Mouse (Mus musculus) heart, postnatal 0 days (tissue): ENCODE results near the gene Moap1. TPM values are rescaled to one million over a fixed set of nuclear protein-coding genes. Genes with fewer than 3 reads are reported as not detected.

Source experiments
- ATAC-seq: fragments of 200-750 bp; cut with Nextera tagmentation; 2 replicates; pipeline ENCODE4 v1.8.0; 2017; ENCODE audit warnings: low read depth, moderate number of reproducible peaks, moderate library complexity; ENCODE audit not compliant: insufficient read depth
- DNase-seq: peaks from one replicate; pipeline ENCODE4 v3.0.0-alpha.2; 2016; ENCODE audit warnings: low spot score
- H3K27ac ChIP-seq: fragments of 300-500 bp; sonication (generic); 2 replicates; pipeline ENCODE4 v1.5.1; 2014; ENCODE audit warnings: low read depth, mild to moderate bottlenecking
- H3K27me3 ChIP-seq: fragments of 300-500 bp; sonication (generic); 2 replicates; pipeline ENCODE4 v1.6.1; 2014; ENCODE audit warnings: low read length, mixed read lengths; ENCODE audit not compliant: control insufficient read depth, insufficient read depth
- H3K36me3 ChIP-seq: fragments of 300-500 bp; sonication (generic); replicated peaks from 2 replicates; pipeline ENCODE4 v1.6.1; 2014; ENCODE audit warnings: low read length, mixed read lengths; ENCODE audit not compliant: control insufficient read depth, insufficient read depth
- H3K4me1 ChIP-seq: fragments of 300-500 bp; sonication (generic); 2 replicates; pipeline ENCODE4 v1.6.1; 2014; ENCODE audit warnings: antibody characterized with exemption; ENCODE audit not compliant: control insufficient read depth, insufficient read depth
- H3K4me2 ChIP-seq: fragments of 300-500 bp; sonication (generic); 2 replicates; pipeline ENCODE4 v1.6.1; 2014; ENCODE audit warnings: low read depth, mild to moderate bottlenecking, low read length, moderate library complexity
- H3K4me3 ChIP-seq: fragments of 300-500 bp; sonication (generic); 2 replicates; pipeline ENCODE4 v1.5.1; 2014; ENCODE audit warnings: low read depth, low read length
- H3K9ac ChIP-seq: fragments of 300-500 bp; sonication (generic); replicated peaks from 2 replicates; pipeline ENCODE4 v1.6.1; 2014; ENCODE audit warnings: low read depth, low read length, mixed read lengths
- H3K9me3 ChIP-seq: fragments of 300-500 bp; sonication (generic); replicated peaks from 2 replicates; pipeline ENCODE4 v1.6.1; 2016; ENCODE audit warnings: low read length; ENCODE audit not compliant: control insufficient read depth
- CTCF ChIP-seq: IDR thresholded peaks from 2 replicates; pipeline ENCODE4 v1.5.1; 2016; ENCODE audit warnings: antibody characterized with exemption, control low read depth, low read depth
- EP300 ChIP-seq: IDR thresholded peaks from 2 replicates; pipeline ENCODE4 v1.6.1; 2016; ENCODE audit warnings: antibody characterized with exemption, low read depth
- WGBS: fragments of 180-500 bp; shearing (Covaris S2); extraction: QIAGEN DNeasy Blood & Tissue Kit; methylation state at CpG from one replicate; pipeline ENCODE4 v1.1.7; 2014; 5-methylcytosine and 5-hydroxymethylcytosine counted together
- polyA plus RNA-seq: library from polyadenylated mRNA; unstranded; fragments of >200 nt; fragmentation: Nextera tagmentation; extraction: Ambion mirVana; gene quantifications from 2 replicates; pipeline ENCODE4 v1.2.1, GENCODE M21; 2015
- total RNA-seq: library from RNA; depleted of rRNA; stranded (reverse); fragments of >200 nt; gene quantifications from 2 replicates; pipeline ENCODE4 v1.2.3, GENCODE M21; 2014; ENCODE audit warnings: low replicate concordance

Moap1 gene
- total and polyA plus RNA-seq, 2 experiments from 2014 or later, result 11.6 TPM; not detected in 1

DNA sequence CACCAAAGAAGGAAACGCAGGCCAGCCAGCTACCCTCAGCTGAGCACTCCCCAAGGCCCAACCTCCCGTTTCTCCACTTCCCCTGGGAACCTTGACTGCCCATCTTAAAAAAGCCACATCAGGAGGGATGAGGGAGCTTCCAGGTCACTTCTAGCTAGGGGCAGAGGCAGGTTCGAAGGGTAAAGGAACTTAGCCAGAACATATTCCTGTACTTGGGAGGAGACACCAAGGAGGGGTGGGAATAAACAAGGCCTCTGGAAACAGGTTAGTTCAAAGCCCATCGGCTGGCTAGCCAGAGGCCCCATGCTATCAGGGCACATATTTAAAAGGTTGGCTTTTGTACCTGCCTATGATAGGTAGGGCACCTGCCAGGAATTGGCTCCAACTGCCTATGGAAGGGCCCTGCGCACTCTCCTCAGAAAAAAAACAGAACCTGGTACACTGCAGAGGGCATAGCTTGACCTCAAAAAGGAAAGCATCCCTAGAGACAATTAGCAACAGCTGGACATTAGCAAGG, 41.7 kb downstream of the Moap1 start:
- Histone ChIP-seq H3K9ac (no peak overlapping the region), H3K9me3 (no peaks in the 10 kb centered on the region), H3K27ac (no peak overlapping the region), H3K4me3 (no peak overlapping the region), H3K4me1 (peaks cover 22% of the 10 kb centered on the region), H3K4me2 (no peak overlapping the region), H3K27me3 (0 out of 2 replicates have a peak, but pooled peaks cover 2% of the 10 kb centered on the region), H3K36me3 (no peaks in the 10 kb centered on the region)
- 82% methylated on average over 5 of the region's 5 CpGs for WGBS
- ATAC-seq (no peak), DNase-seq (no peak)
- TF ChIP-seq CTCF (no peak), EP300 (no peak)

DNA sequence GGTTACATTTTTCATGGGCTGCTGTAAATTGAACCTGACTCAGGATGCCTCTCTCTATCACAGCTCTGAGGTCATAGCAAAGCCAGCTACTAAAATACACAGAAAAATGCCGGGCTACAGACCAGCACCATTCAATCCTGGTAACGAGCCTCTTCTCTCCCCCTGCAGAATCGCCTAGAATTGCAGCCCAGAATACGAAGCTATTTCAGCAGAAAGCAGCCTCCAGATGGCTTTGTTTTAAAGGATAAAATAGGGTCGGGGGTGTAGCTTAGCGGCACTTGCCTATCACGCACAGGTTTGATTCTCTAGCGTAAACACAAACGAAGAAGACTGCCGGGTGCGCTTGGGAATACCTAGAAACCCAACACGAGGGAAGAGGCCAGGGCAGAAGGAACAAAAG, 43.0 kb downstream of the Moap1 start:
- Histone ChIP-seq H3K4me2 (no peak overlapping the region), H3K4me1 (peaks cover 25% of the 10 kb centered on the region), H3K9ac (no peak overlapping the region), H3K27me3 (no peaks in the 10 kb centered on the region), H3K36me3 (no peaks in the 10 kb centered on the region), H3K27ac (no peak overlapping the region), H3K9me3 (no peaks in the 10 kb centered on the region), H3K4me3 (no peak overlapping the region)
- 70% methylated on average over 12 of the region's 12 CpGs for WGBS
- ATAC-seq (no peak), DNase-seq (no peak)
- TF ChIP-seq EP300 (no peak), CTCF (no peak)

DNA sequence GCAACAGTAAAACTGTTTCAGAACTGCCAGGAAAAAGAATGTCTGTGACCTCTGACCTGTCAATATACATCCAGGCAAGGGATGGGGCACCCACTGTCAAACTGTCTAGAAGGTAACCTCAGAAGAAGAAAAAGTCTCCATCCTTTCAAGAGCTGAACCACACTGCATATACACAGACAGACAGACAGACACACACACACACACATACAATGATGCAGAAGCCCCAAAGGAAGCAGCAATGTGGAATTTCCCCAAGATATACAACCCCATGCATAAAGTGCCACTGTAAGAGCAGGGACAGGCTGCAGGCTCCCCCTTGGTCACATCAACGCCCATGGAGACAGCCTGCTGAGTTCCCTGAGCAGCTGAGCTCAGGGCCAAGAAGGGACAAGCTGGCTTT, 44.3 kb downstream of the Moap1 start:
- ATAC-seq (no peak), DNase-seq (no peak)
- Histone ChIP-seq H3K27ac (no peak overlapping the region), H3K9ac (no peak overlapping the region), H3K4me3 (no peak overlapping the region), H3K9me3 (no peaks in the 10 kb centered on the region), H3K4me2 (no peak overlapping the region), H3K36me3 (no peaks in the 10 kb centered on the region), H3K4me1 (peaks cover 24% of the 10 kb centered on the region), H3K27me3 (no peaks in the 10 kb centered on the region)
- TF ChIP-seq EP300 (no peak), CTCF (no peak)
- 65% methylated on average over 1 of the region's 1 CpGs for WGBS

- H3K9ac ChIP-seq, result no peak overlapping the region
- no peak overlapping the region for H3K4me3 ChIP-seq
- no peak overlapping the region for H3K27ac ChIP-seq
- H3K27me3 ChIP-seq, result no peaks in the 10 kb centered on the region
- TF ChIP-seq EP300 (no peak), CTCF (no peak)
- peaks cover 16% of the 10 kb centered on the region for H3K4me1 ChIP-seq
- H3K4me2 ChIP-seq, result no peak overlapping the region
- ATAC-seq (no peak), DNase-seq (no peak)
- no peaks in the 10 kb centered on the region for H3K9me3 ChIP-seq
- WGBS, result 90% methylated on average over 1 of the region's 1 CpGs
- H3K36me3 ChIP-seq, result no peaks in the 10 kb centered on the region
Measured at GRCm38 (mm10) chr12:102698089-102698684, 45.3 kb downstream of the Moap1 start.

DNA sequence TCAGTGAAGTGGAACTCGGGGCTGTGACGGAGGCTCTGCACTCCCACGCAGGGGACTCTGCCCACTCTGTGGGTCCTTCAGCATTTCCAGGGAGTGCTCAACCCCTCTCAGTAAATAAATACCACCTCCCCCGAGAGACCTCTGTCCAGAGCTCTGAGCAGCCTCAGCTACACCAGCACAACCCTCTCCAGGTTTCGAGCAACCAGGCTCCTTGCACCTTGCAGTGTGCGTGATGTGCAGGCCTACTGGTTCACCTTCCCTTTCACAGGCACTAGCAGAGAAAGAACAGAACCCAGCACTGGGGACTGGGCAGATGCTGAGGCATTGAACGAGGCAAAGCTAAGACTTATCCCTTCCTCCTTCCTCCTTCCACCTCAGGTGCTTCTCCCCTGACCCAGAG, 46.1 kb downstream of the Moap1 start:
- Histone ChIP-seq H3K9ac (no peak overlapping the region), H3K4me2 (no peak overlapping the region), H3K9me3 (no peaks in the 10 kb centered on the region), H3K27ac (no peak overlapping the region), H3K4me3 (no peak overlapping the region), H3K36me3 (no peaks in the 10 kb centered on the region), H3K4me1 (peaks cover 9% of the 10 kb centered on the region; the same call in 1 of the 2 replicates), H3K27me3 (no peaks in the 10 kb centered on the region)
- DNase-seq (no peak), ATAC-seq (no peak)
- TF ChIP-seq EP300 (no peak), CTCF (no peak)
- 81% methylated on average over 7 of the region's 7 CpGs for WGBS
